Comparison of ENCODE assay signal across 8 mouse cellular contexts in genomic region chr8:119861706-119862389, GRCm38 (mm10). TPM values are rescaled to one million over a fixed set of nuclear protein-coding genes. Genes with fewer than 3 reads are reported as not detected.
DNase-seq lines count a peak whose midpoint lies in the region; ATAC-seq and TF ChIP-seq lines count a peak whose summit lies in the region.

TSS of gene Klhl36 (plus strand) at chr8:119862266.

- no peak for TF ChIP-seq POLR2A in ES-Bruce4 (IDR thresholded peaks at IDR 0.05; ENCODE audit: insufficient read depth, low read length)

- no peaks in the 10 kb centered on the region for H3K36me3 ChIP-seq in ES-Bruce4 (ENCODE audit: control insufficient read depth, insufficient read depth, low read length, poor library complexity, severe bottlenecking)
- H3K36me3 ChIP-seq in forebrain, embryonic 13.5 days (ENCODE audit: poor library complexity, severe bottlenecking) = no peaks in the 10 kb centered on the region
- H3K36me3 ChIP-seq in liver, postnatal 0 days (replicated peaks; ENCODE audit: insufficient read depth, low read length) = no peaks in the 10 kb centered on the region; the same call in 1 of the 2 replicates
- H3K36me3 ChIP-seq in neural tube, embryonic 14.5 days (ENCODE audit: control insufficient read depth, insufficient read depth, low read length) = no peaks in the 10 kb centered on the region

- H3K9me3 ChIP-seq in ES-Bruce4 (replicated peaks; ENCODE audit: control insufficient read depth, insufficient read depth, low read length, poor library complexity, severe bottlenecking) = no peaks in the 10 kb centered on the region
- H3K9me3 ChIP-seq in forebrain, embryonic 13.5 days (replicated peaks) = no peaks in the 10 kb centered on the region
- no peaks in the 10 kb centered on the region for H3K9me3 ChIP-seq in liver, postnatal 0 days (ENCODE audit: low read length)
- no peaks in the 10 kb centered on the region for H3K9me3 ChIP-seq in neural tube, embryonic 14.5 days (ENCODE audit: control insufficient read depth, low read length)

- H3K4me1 ChIP-seq in ES-Bruce4 (ENCODE audit: control insufficient read depth, insufficient read depth, low read length) = no peaks in the 10 kb centered on the region
- H3K4me1 ChIP-seq in forebrain, embryonic 13.5 days = peaks cover 10% of the 10 kb centered on the region
- peaks cover 15% of the 10 kb centered on the region for H3K4me1 ChIP-seq in liver, postnatal 0 days (ENCODE audit: insufficient read depth)
- H3K4me1 ChIP-seq in neural tube, embryonic 14.5 days (ENCODE audit: control insufficient read depth, insufficient read depth, low read length) = 0 out of 2 replicates have a peak, but pooled peaks cover 6% of the 10 kb centered on the region

- intact Hi-C loops in heart, postnatal 10 days (cut with DNase I) = no loop called here

- H3K9ac ChIP-seq in ES-Bruce4 (ENCODE audit: low read depth, poor library complexity, severe bottlenecking) = peak within 1 kb of the TSS; percentile 59
- H3K9ac ChIP-seq in forebrain, embryonic 13.5 days = peak within 1 kb of the TSS; percentile 85
- H3K9ac ChIP-seq in liver, postnatal 0 days (replicated peaks) = peak within 1 kb of the TSS; percentile 77
- peak within 1 kb of the TSS; percentile 73 for H3K9ac ChIP-seq in neural tube, embryonic 14.5 days (replicated peaks; ENCODE audit: low read depth, low read length)

- under 1% methylated on average over 34 of the region's 35 CpGs for WGBS in forebrain, embryonic 13.5 days
- 2% methylated on average over 34 of the region's 35 CpGs for WGBS in large intestine, adult 2 months
- 4% methylated on average over 34 of the region's 35 CpGs for WGBS in liver, postnatal 0 days (ENCODE audit: insufficient replicate concordance)
- WGBS in neural tube, embryonic 14.5 days = 2% methylated on average over 31 of the region's 35 CpGs

- DNase-seq in heart, postnatal 10 days = peak; percentile 97 to 98
- peak; percentile 72 for DNase-seq in large intestine, adult 2 months (ENCODE audit: low read depth, low spot score)
- peak; percentile 98 for DNase-seq in liver, postnatal 0 days
- DNase-seq in testis, postnatal 10 days (ENCODE audit: low spot score) = peak; percentile 99

- ATAC-seq in cerebellum, adult (ENCODE audit: insufficient number of reproducible peaks, low FRiP score, low TSS enrichment) = peak; percentile 90
- peak; percentile 98 for ATAC-seq in forebrain, embryonic 13.5 days
- peak; percentile 97 for ATAC-seq in liver, postnatal 0 days
- ATAC-seq in neural tube, embryonic 14.5 days (ENCODE audit: low read depth) = peak; percentile 97

- H3K27me3 ChIP-seq in ES-Bruce4 (ENCODE audit: control insufficient read depth, insufficient read depth, low read length, poor library complexity, severe bottlenecking) = no peaks in the 10 kb centered on the region; the same call in 1 of the 2 replicates
- peaks cover 8% of the 10 kb centered on the region; the same call in 1 of the 2 replicates for H3K27me3 ChIP-seq in forebrain, embryonic 13.5 days
- H3K27me3 ChIP-seq in liver, postnatal 0 days (ENCODE audit: insufficient read depth, low read length) = no peaks in the 10 kb centered on the region
- no peaks in the 10 kb centered on the region for H3K27me3 ChIP-seq in neural tube, embryonic 14.5 days (ENCODE audit: control insufficient read depth, insufficient read depth, low read length)

- peak within 1 kb of the TSS; percentile 67 for H3K4me3 ChIP-seq in ES-Bruce4 (ENCODE audit: low read depth, low read length)
- peak within 1 kb of the TSS; percentile 66 for H3K4me3 ChIP-seq in forebrain, embryonic 13.5 days
- peak within 1 kb of the TSS; percentile 75 for H3K4me3 ChIP-seq in liver, postnatal 0 days (ENCODE audit: low read depth, low read length)
- H3K4me3 ChIP-seq in neural tube, embryonic 14.5 days (ENCODE audit: low read depth, low read length) = peak within 1 kb of the TSS; percentile 78

- no peak for TF ChIP-seq CTCF in ES-Bruce4 (IDR thresholded peaks at IDR 0.05; ENCODE audit: low read depth, low read length)
- no peak for TF ChIP-seq CTCF in liver, postnatal 0 days (IDR thresholded peaks at IDR 0.05; ENCODE audit: low read depth)

- no peak within 1 kb of the TSS for H3K27ac ChIP-seq in ES-Bruce4 (ENCODE audit: insufficient read depth, low read length)
- no peak within 1 kb of the TSS for H3K27ac ChIP-seq in forebrain, embryonic 13.5 days
- peak within 1 kb of the TSS; percentile 73 for H3K27ac ChIP-seq in liver, postnatal 0 days (ENCODE audit: low read depth)
- no peak within 1 kb of the TSS for H3K27ac ChIP-seq in neural tube, embryonic 14.5 days (ENCODE audit: low read depth, low read length)

- peak within 1 kb of the TSS; percentile 88 for H3K4me2 ChIP-seq in forebrain, embryonic 13.5 days
- H3K4me2 ChIP-seq in liver, postnatal 0 days (ENCODE audit: low read depth, low read length) = peak within 1 kb of the TSS; percentile 95
- H3K4me2 ChIP-seq in neural tube, embryonic 14.5 days (ENCODE audit: low read depth, low read length) = peak within 1 kb of the TSS; percentile 90

- TF ChIP-seq EP300 in ES-Bruce4 (IDR thresholded peaks at IDR 0.05; ENCODE audit: insufficient read depth, low read depth, low read length) = no peak
- no peak for TF ChIP-seq EP300 in liver, postnatal 0 days (IDR thresholded peaks at IDR 0.05; ENCODE audit: low read depth)

RNA-seq across cellular contexts. Expression of gene Klhl36, which starts in this region (rescaled TPM):
- polyA plus RNA-seq in ES-Bruce4 (2011; ENCODE audit: insufficient read depth, insufficient read length, low read depth, missing spikeins) = 3.0 and 3.2 TPM in 2 replicates
- polyA plus RNA-seq in forebrain, embryonic 13.5 days (2015; fragmentation: Nextera tagmentation; extraction: Ambion mirVana) = 10.8 and 12.6 TPM in 2 replicates
- 1 to 10 TPM; 4.1 to 5.4 TPM for total RNA-seq in heart, postnatal 10 days (2021)
- 7.5 and 11.0 TPM in 2 replicates for polyA plus RNA-seq in large intestine, adult 2 months (2012; rRNA removed)
- polyA plus RNA-seq in liver, postnatal 0 days (2015; fragmentation: Nextera tagmentation; extraction: Ambion mirVana) = 4.3 and 4.9 TPM in 2 replicates
- polyA plus RNA-seq in neural tube, embryonic 14.5 days (2014; fragmentation: Nextera tagmentation; extraction: Ambion mirVana) = 15.3 and 15.5 TPM in 2 replicates
